Mouse (Mus musculus) heart, adult 9 months (tissue): Measurements from ENCODE around the gene Usp24.

Experiments
- DNase-seq, 2 experiments: peaks; one replicate each; pipeline ENCODE4 v3.0.0; 2022; ENCODE audit warnings: low spot score in 2 of 2

Usp24 gene

DNA sequence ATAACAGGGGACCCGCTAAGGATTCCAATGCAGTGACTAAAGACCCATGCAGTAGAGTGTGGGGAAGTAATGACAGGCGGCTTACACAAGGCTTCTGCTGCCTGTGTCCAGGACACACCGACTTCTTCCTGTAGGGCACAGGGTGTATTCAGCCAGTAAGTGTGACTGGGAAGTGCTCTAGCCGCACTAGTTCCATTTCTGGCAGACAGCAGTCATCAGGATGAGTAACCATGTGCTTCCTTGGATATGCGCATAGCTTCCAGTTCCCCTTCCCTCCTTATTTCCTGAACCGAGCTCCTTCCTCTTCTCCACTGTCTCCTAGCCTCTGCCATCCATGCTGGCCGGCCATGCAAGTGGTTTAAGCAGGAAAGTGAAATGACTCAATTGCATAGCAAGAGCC is 113.1 kb downstream of the Usp24 start:
- peak in 1 of 2 experiments; percentile 18 for DNase-seq

DNA sequence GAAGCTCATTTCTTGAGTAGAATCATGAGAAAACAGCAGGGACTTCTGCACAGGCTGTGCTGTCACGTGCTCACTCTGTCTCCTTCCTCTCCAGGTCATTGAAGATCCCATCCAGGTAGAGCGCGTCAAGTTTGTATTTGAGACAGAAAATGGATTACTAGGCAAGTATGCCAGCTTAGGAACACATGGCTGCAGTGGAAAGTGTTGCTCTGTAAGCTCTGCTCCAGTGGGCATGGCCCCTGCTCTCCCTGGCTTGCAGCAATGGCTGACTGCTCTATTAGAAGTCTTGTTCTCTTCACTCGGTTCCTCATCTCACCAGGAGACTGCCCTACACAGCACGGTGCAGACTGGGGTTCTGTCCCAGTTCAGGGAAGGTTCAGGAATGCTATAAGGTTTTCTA is 114.4 kb downstream of the Usp24 start:
- DNase-seq, result no peak

- DNase-seq, result no peak
Measured at GRCm38 (mm10) chr4:106435426-106435825, 119.4 kb downstream of the Usp24 start.

DNA sequence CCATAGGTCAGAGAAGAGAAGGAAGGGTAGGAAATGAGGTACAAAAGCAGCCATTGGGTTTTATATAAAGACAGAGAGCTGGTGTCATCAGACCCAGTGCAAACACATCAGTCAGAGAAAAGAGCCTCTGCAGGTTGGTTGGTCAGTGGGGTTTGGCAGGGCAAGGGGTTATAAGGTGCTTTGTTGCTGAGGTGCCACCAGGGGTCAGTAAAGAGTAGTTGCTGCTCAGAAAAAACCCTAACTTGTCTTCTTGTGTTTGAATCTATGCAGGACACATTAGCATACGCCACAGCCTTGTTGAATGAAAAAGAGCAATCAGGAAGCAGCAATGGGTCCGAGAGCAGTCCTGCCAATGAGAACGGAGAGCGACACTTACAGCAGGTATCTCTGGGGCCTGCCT is 120.5 kb downstream of the Usp24 start:
- DNase-seq, result no peak

- DNase-seq, result no peak
Measured at GRCm38 (mm10) chr4:106437207-106437606, 121.2 kb downstream of the Usp24 start.

- DNase-seq, result no peak
Measured at GRCm38 (mm10) chr4:106438763-106439162, 122.8 kb downstream of the Usp24 start.

DNA sequence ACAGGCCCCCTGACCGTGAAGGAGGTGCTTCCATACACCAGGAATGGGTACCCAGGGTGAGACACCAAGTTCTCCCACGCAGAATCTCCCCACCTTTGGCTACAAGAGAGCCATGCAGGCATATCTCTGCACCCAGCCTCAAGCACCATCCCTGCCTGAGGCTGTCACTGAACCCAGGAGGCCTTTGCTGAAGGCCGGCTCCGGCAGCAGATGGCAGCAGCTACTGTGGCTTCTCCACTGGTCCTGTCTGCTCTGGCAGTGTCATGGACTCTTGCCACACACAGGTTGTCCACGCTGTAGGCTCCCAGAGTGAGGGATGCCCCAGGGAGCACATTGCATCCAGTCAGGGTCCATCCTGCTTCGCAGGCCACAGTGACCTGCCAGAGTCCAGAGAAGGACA is 127.2 kb downstream of the Usp24 start:
- DNase-seq, result no peak

DNA sequence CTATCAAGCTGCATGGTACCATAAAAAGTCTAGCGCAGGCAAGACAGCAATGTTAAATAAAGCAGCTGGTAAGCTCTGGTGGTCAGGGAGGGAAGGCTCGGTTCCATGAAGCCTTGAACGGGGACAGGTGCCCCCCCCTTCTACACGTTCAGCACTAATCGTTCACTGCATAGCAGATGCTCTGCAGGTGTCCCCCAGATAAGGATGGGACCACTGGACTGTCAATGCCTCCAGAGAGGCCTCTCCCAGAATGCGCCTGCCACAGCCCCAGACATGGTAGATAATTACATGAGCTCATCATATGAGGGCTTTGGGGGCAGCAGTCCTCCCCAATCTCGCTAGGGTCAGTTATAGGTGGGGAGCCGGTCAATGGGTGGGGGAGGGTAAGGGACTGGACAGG is 133.3 kb downstream of the Usp24 start:
- no peak for DNase-seq

DNA sequence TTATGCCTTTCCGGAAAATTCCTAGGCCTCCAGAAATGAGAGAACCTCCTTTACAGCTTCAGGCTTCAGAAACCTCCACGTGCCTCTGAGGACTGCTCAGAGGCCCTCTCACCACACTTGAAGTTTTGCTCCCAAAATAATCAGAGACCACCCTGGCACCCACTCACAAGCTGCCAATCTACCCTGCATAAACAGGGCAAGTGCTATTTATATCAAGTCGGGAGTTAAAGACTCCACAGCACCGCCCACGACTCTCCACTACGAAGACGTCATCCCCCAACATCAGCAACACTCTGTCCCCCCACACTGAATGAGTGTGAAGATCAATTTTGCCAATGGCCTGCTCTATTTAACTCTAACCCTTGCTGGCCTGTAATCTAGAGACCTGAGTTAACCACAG is 136.4 kb downstream of the Usp24 start:
- no peak for DNase-seq

DNA sequence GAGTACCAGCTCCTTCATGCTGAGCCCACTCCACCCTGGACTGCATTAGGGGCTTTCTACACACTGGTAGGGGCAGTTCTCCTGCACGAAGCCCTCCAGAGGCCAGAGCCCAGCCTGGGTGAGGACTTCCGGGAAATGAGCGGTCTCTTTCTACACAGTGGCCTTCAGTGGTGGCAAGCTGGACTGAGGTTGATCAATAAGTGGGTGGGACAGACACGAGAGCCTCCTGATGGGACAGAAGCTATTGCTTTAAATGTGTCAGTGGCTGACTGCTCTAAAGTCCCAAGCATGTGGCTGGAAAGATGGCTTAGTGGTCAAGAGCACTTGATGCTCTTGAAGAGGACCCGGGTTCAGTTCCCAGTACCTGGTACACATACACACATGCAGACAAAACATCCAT is 137.1 kb downstream of the Usp24 start:
- no peak for DNase-seq

GRCm38 (mm10) chr4:106453516-106453915 is 137.5 kb downstream of the Usp24 start:
- DNase-seq, result no peak

DNA sequence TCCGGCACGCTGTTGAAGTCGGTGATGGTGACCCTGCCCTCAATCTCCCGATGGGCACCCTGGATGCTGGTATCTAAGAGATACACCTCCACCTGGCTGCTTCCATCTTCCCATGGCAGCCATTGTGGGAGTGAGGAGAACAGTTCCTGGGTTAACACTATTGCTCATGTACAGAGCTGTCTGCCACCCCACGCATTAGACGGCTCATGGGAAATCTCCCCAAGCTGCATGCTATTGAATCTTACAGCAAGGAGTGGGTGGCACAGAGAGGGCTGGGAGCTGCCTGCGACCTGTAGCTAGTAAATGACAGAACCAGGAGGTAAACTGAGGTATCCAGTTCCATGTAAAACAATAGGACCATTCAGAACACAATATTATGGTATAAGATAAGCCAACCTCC is 138.5 kb downstream of the Usp24 start:
- no peak for DNase-seq

- DNase-seq, result no peak
Measured at GRCm38 (mm10) chr4:106462016-106462415, 146.0 kb downstream of the Usp24 start.

DNA sequence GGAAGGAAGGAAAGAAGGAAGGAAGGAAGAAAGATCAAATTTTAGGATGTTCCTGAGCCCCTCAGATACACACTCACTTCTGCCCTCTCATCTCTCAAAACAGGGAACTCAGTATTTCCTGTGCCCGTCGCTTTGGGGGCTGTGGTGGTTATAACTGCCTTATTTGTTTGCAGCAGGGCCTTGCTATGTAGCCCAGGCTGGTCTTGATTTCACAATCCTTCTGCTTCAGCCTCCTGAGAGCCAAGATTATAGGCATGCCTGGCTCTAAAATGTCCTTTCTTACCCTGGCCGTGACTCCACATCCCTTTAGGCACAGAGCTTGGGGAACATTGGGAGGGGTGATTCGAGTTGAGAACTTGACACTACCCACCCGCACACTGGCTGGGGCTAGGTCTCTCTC is 146.5 kb downstream of the Usp24 start:
- DNase-seq, result no peak

- DNase-seq, result no peak
Measured at GRCm38 (mm10) chr4:106463174-106463801, 147.3 kb downstream of the Usp24 start.

- DNase-seq, result no peak
Measured at GRCm38 (mm10) chr4:106467420-106468110, 151.6 kb downstream of the Usp24 start.

DNA sequence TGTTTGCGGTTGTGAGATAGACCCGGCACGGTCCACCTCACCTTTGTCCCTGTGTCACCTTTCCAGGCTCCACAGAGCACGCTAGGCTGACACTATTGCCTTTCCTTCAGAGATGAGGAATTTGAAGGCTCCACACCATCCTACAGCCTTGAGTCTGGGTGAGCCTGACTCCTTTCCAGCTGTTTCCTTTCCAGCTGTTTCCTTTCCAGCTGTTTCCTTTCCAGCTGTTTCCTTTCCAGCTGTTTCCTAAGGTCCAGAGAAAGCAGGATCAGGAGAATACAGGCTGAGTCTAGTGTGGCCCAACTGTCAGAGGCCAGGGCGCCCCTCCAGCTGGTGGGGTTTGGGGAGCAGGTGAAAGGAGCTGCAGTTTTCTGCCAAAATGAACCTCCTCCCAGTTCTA is 154.9 kb downstream of the Usp24 start:
- DNase-seq, result peak; percentile 51 to 63

DNA sequence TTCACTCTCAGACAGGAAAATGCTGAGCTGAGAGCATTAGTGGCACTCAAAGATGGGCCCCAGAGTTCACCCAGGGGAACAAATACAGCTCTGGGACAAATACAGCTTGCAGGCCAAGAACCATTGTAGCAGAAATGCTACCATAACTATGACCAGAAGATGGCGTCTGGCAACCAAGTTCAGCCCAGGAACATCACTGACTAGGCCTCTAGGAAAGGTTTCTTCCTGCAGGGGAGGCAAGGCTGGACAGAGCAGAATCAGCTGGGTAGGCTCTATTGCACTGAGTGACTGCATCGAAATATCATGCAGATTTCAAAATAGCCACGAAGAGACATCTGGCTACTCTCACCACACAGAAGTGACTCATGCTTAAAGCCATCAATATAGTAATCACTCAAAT is 156.3 kb downstream of the Usp24 start:
- DNase-seq, result peak; percentile 21 to 47

DNA sequence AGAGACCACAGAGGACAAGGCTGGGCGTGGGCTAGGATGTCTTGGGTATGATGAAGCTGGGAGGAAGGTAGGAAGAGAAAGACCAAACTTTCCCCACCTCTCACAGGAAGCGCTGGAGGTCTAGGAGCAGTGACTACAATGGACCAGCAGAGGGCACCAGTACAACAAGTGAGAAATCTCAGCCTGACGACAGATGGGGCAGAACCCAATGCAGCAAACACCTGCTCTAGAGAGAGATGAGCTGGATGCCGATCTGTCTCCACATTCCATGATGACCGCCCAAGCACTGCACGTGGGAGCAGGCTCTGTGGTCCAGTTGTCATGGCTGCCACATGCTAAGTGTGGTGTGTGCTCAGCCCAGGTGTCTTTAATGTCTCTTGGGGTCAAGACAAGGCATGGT is 158.2 kb downstream of the Usp24 start:
- DNase-seq, result peak in 1 of 2 experiments; percentile 10

GRCm38 (mm10) chr4:106480545-106480944 is 164.5 kb downstream of the Usp24 start:
- no peak for DNase-seq

DNA sequence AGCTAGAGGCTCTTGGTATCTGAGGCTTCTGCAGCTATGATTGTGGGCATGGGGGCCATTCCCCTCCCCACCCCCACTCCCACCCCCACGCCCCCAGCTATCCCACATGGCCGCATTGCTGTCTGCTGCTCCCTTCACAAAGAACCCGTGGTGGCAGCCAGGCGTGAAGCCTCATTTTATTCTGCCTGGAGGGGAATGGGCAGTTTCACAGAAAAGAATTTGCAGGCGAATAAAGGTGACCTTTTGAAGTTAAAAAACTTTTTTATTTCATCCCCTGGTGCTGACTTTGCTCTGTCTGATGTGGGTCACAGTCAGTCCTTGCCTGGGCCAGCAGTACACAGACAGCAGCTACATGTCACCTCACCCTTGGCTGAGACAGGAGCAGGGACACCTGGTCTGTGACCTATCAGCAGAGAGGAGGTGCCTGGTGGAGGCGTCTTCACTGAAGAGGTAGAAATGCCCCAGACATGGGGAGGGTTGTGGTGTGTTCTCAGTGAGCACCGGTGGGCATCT is 167.3 kb downstream of the Usp24 start:
- no peak for DNase-seq

DNA sequence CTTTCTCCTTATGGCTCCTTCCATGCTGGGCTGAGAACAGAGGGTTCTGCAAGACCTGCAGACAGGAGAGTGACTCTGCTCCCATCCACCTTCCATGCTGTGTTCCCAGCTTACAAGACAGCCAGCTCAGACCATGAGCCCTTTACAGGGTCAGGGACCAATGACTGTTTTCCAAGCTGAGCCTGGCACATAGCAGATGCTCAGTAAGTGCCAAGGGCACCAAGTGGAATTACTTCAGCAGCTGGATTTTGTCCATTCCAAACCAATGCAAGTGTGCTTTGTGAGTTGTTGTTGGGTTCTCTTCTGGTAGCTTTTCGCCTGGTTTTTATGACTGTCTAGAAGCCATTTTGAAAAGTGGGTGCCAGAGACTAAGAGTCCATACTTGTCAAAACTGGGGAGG is 167.8 kb downstream of the Usp24 start:
- no peak for DNase-seq

- no peak for DNase-seq
Measured at GRCm38 (mm10) chr4:106490620-106491019, 174.6 kb downstream of the Usp24 start.
